Mouse (Mus musculus) gastrocnemius, postnatal 14 days (tissue): Measurements from ENCODE around the gene Sys1. TPM values are rescaled to one million over a fixed set of nuclear protein-coding genes. Genes with fewer than 3 reads are reported as not detected.
A peak's percentile ranks its signal among the peaks of the same experiment; 100 is the strongest.

ENCODE experiments used
- DNase-seq: peaks from one replicate; pipeline ENCODE4 v3.0.0; 2021; ENCODE audit warnings: mixed read lengths
- intact Hi-C: fragments of 180-260 bp; cut with DNase I; formaldehyde crosslinking; loops from one replicate; pipeline ENCODE4 v1.15.1; 2025; ENCODE audit warnings: low total_unique reads
- total RNA-seq, 2 experiments: library from RNA; stranded (reverse); gene quantifications; 2 replicates each; pipeline ENCODE4 v1.2.3; 2021

Gene Sys1
- total RNA-seq, 2 experiments from 2014 or later, result 15.0 to 15.6 TPM

DNA sequence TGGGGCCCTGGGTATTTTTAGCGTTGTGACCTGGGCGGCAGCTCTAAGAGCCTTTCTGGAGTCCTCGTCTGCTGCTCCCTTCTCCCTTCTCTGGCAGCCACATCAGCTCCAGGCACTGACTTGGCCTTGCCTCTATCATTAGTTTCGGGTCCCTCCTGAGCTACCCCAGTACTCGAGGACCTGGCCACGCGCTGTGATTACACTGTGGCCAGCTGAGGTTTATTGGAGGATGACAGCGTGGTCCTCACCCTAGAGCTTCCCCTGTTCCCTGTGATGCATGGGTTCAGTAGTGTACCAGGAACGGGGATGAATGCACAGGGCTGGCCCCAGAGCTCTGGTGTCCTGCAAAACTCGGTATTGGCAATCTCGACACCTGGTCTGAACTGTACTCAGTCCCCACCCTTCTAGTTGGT lies 30.4 kb downstream of the Sys1 start:
- intact Hi-C loops, result no loop called here
- DNase-seq, result no peak

DNA sequence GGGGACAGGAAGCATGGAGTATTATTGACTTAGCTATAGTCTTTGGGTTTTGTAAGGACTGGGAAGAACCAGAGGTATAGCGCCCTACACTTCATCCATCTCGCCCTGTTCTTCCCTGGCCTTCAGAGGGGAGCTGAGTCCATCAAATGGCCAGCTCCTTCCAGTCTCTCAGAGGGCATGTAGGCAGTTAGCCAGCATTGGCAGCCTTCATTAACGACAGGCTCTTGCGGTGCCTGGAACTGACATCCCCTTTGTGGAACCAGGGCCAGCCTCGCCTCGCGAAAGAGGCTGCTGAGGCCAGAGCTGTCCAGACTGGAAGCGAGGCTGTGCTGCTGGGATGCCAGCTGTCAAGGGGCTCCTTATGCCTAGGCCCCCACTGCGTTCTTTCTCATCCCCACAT lies 31.0 kb downstream of the Sys1 start:
- no peak for DNase-seq
- intact Hi-C loops, result no loop called here

GRCm38 (mm10) chr2:164494126-164494525 lies 37.4 kb downstream of the Sys1 start:
- DNase-seq, result no peak
- intact Hi-C loops, result no loop called here

DNA sequence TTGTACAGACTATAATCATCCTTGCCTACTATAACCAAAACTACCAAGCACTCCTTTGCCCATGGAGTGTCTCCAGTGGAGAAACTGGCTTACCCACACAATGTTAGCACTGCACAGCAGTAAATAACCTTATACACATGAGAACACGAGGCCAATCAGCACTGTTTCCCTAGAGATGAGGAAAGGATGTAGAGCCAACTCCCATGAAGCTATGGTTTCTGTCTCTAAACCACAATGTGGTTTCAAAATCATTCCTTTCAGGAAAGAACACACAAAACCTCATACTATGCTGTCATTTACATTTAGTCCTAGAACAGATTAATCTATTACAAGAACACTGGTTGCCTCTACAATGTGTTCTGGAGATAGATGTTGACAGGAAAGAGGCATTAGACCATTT lies 39.6 kb downstream of the Sys1 start:
- intact Hi-C loops, result no loop called here
- DNase-seq, result no peak

- intact Hi-C loops, result no loop called here
- peak; percentile 90 for DNase-seq
Measured at GRCm38 (mm10) chr2:164496847-164497690, 40.3 kb downstream of the Sys1 start, which contains the start of gene Pigt. Pigt (plus strand) TSS chr2:164497520.

DNA sequence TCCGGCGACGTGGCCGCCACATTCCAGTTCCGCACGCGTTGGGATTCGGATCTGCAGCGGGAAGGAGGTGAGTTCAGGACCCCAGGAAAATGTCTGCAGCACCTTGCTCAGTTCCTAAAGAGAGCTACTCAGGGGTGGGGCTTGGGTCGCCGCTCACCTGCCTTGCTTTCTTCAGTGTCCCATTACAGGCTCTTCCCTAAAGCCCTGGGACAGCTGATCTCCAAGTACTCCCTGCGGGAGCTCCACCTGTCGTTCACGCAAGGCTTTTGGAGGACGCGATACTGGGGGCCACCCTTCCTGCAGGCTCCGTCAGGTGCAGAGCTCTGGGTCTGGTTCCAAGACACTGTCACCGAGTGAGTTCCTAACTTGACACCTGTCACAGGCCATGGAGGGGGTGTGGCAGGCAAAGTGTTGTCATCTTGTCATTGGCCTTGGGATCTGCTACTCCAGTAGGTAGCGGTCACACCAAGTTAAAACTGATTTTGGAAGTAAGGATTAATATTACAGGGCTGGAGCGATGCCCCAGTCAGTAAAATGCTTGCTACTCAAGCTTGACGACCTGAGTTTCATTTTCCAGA lies 41.0 kb downstream of the Sys1 start:
- DNase-seq, result no peak
- intact Hi-C loops, result no loop called here

DNA sequence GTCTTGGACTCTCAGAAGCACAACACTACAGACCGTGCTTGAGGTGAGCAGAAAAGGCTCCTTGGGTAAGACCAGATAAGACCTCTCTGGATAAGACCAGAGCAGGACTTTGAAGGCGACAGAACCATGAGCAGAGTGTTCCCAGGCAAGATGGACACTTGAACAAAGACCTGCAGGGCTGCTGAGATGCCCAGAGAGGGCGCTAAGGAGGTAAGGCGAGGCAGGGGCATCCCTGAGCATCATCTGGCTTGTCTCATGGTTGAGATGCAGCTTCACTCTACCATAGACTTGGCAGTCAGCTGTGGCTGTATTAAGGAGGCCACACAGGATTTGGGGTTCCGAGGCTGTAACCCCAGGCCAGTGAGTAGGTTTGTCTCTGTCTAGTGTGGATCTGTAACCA lies 42.6 kb downstream of the Sys1 start:
- DNase-seq, result no peak
- intact Hi-C loops, result no loop called here

- DNase-seq, result no peak
- intact Hi-C loops, result no loop called here
Measured at GRCm38 (mm10) chr2:164500511-164500910, 43.7 kb downstream of the Sys1 start.

- no peak for DNase-seq
- intact Hi-C loops, result no loop called here
Measured at GRCm38 (mm10) chr2:164504919-164505318, 48.2 kb downstream of the Sys1 start.

DNA sequence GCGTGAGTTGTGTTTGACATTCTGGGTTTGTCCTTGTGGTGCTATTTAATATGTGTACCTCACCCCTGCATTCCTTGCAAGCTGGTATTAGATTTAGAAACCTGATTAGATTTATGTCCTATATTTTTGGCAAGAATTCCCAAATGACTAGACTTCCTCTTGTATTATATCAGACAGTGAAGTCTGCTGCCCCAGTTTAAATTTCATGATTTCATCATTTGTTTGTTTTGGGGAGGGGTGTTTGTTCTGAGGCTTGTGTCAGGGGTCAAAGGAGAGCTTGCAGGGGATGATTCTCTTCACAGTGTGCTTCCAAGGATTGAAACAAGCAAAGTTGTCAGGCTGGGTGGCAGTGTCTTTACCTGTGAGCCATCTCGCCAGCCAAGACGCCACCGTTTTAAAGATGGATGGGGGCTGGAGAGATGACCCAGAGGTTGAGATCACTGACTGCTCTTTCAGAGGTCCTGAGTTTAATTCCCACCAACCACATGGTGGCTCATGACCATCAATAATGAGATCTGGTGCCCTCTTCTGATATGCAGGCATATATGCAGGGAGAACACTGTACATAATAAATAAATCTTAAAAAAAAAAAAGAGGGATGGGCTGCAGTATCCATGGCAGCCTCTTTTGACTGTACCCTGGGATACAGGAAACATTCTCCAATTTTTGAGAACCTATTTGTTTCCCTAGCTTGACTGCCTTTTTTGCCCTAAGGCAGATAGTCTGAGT lies 49.0 kb downstream of the Sys1 start:
- intact Hi-C loops, result no loop called here
- no peak for DNase-seq

DNA sequence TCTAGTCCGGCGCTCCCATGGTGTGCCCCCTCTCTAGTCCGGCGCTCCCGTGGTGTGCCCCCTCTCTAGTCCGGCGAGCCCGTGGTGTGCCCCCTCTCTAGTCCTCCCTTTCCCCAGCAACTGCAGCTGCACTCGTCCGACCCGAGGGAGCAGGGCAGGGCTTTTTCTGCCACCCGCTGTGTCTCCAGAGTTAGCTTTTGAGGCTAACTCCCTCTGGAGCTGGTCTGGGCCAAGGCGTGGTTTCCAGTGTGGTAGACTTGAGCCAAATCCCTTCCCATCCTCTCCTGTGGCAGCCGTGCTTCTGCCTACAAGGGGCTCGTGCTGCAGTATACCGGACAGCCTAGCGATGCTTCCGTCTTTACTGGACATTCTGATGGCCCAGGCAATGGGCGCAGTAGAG lies 51.0 kb downstream of the Sys1 start:
- no peak for DNase-seq
- intact Hi-C loops, result no loop called here

DNA sequence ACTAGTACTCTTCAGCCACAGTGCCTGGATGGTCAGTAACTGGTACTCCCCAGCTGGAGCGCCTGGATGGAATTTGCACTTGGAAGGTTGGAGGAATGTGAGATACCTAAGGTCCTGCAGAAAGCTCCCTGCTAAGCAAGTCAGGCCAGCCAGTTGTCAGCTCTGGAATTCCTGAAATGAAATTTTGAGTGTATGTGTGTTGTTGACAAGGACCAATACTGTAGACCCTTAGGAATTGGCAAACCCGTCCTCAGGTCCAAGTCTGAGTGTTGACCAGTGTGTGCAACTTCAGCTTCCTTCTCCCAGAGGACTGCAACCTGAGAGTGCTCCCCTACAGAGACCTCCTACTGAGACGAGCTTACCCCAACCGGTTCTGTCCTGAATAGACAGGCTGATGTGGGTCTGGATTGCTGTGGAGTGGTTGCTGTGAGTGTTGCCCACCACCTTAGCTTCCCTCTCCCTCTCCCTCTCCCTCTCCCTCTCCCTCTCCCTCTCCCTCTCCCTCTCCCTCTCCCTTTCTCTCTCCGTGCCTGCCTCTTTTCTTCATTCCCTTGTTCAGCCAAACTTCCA lies 53.9 kb downstream of the Sys1 start:
- DNase-seq, result no peak
- intact Hi-C loops, result loop anchor here (5.0 kb wide), 1 partner anchor 38 kb away; the partner anchor contains the start of gene Trp53tg5

DNA sequence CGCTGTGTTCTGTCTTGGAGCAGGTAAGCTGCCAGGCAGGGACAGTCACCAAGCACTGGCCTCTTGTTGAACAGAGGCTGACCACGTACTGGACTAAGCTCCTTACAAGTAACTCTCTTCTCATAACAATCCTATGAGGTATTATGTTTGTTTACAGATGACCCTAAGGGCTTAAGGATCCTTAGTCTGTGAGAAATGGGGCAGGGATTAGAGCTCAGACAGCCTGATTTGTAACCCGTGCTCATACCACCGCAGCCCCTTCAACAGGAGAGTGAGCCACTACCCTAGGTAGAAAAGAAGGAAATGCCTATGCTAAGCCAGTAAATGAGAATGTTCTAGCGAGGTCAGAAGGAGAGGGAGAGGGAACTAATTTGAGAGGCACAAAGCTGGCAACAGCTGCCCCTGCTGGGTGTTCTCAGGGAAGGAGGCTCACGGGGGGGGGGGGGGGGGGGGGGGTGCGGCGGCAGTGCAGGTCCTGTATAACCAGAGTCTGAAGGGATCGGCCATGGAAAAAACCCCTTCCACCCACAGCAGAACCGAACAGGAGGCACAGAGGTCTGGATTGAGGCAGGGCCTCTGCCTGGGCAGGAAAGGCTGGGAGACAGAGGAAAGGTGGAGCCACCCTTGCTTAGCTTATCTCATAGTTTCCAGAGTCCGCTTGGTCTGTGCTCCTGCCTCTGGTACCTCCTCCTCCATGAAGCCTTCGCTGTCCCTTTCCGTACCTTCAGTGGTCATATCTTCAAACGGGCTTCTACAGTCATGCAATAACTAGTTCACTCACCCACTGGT lies 55.6 kb downstream of the Sys1 start:
- intact Hi-C loops, result loop anchor here (5.0 kb wide), 1 partner anchor 40 kb away; the partner anchor contains the start of gene Trp53tg5
- no peak for DNase-seq

GRCm38 (mm10) chr2:164513389-164513788 lies 56.6 kb downstream of the Sys1 start:
- intact Hi-C loops, result loop anchor here (5.0 kb wide), 1 partner anchor 41 kb away; the partner anchor contains the start of gene Trp53tg5
- no peak for DNase-seq

GRCm38 (mm10) chr2:164514916-164515315 lies 58.2 kb downstream of the Sys1 start:
- DNase-seq, result no peak

DNA sequence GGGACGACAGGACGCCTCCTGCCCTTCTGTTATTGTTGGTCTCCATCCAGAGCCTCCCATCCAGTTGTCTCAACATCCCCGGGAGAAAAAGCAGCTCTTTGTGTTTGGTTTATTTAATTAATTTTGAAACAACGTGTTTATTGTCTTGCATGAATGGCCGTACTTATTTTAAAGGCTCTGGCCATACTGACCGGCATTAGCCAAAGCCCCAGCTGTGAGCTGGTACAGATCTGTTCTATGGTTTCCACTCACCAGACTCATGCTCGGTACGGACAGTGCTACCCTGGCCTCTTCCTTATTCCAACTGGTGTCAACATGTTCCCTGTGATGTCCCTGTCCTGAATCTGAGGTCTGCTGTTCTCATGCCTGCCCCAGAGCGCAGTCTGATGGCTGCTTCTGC lies 59.1 kb downstream of the Sys1 start:
- intact Hi-C loops, result no loop called here
- DNase-seq, result no peak

More at GRCm38 (mm10) chr2:164514916-164515315, 58.2 kb downstream of the Sys1 start:
- intact Hi-C loops, result loop anchor here (5.0 kb wide), 1 partner anchor 43 kb away; the partner anchor contains the start of gene Trp53tg5

DNA sequence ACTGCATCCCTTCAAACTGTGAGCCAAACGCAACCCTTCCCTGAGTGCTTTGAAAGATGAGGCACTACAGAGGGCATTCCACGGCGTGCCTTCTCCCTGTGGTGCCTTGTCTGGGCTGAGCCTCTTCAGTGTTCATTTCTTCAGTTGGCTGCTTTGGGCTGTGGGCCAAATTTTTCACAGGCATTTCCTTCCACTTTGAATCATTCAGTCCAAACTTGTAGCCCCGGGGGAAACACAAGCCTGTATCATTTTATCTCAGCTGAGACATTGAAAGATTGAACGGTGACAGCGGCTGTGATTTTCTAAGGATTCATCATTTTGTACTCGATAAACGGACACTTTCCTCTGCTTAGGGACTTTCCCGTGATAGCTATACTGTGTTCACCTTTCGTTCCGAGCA lies 59.8 kb downstream of the Sys1 start:
- intact Hi-C loops, result no loop called here

DNA sequence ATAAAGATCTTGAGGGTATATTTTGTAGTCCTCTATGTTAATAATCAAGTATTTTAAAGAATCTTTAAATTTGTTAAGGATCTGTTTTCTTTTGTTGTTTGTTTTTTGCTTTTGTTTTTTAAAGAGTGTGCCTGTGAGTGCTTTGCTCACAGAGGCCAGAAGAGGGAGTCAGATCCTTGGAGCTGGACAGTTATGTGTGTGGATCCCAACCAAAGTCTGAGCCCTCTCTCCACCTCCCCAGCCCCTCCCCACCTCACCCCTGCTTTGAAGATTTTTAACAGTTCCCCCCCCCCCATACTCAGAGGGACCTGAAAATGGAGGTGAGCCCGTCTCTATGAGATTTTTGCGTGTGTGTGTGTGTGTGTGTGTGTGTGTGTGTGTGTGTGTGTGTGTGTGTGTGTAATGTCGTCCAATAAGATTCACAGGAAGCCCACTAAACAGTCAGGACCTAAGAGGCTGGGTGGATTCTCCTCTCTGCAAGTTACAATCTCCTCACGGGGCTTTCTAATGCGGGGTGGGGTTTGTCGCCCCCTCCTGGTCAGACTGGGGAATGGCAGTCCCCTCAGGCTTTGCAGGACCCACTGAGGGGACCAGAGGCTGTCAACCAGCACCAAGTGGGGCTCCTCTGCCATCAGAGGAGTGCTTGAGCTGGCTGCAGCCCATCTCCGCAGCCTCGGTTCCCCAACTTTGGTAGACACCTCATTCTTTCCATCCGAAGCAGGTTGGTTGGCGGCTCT lies 60.9 kb downstream of the Sys1 start:
- intact Hi-C loops, result loop anchor here (2.0 kb wide), 1 partner anchor 103 kb away; no protein-coding TSS in a partner anchor
- peak; percentile 48 for DNase-seq

More for the DNA sequence above, 59.8 kb downstream of the Sys1 start:
- no peak for DNase-seq
